Mouse (Mus musculus) hindbrain, embryonic 14.5 days (tissue): ENCODE measurements around the gene Gm12216. TPM values are rescaled to one million over a fixed set of nuclear protein-coding genes. Genes with fewer than 3 reads are reported as not detected.
"Not testable (repeated sequence)": the region's sequence is repeated elsewhere in the genome, so short reads cannot be mapped to it uniquely, and the experiment has no call there.

Experiments
- ATAC-seq: fragments of 200-750 bp; cut with Nextera tagmentation; 2 replicates; pipeline ENCODE4 v1.8.0; 2017; ENCODE audit warnings: moderate number of reproducible peaks, mild to moderate bottlenecking, moderate TSS enrichment, moderate library complexity; ENCODE audit not compliant: low FRiP score
- DNase-seq: peaks from one replicate; pipeline ENCODE4 v3.0.0-alpha.2; 2015; ENCODE audit warnings: low spot score
- H3K27ac ChIP-seq: fragments of 300-500 bp; sonication (generic); 2 replicates; pipeline ENCODE4 v1.5.1; 2014; ENCODE audit warnings: mild to moderate bottlenecking, moderate library complexity
- H3K27me3 ChIP-seq: fragments of 300-500 bp; sonication (generic); 2 replicates; pipeline ENCODE4 v1.6.1; 2014; ENCODE audit warnings: mild to moderate bottlenecking, low read length, mixed read lengths; ENCODE audit not compliant: control insufficient read depth, insufficient read depth
- H3K36me3 ChIP-seq: fragments of 300-500 bp; sonication (generic); replicated peaks from 2 replicates; pipeline ENCODE4 v1.6.1; 2014; ENCODE audit not compliant: control insufficient read depth, insufficient read depth
- H3K4me1 ChIP-seq: fragments of 300-500 bp; sonication (generic); replicated peaks from 2 replicates; pipeline ENCODE4 v1.6.1; 2014; ENCODE audit warnings: antibody characterized with exemption, low read length, mixed read lengths; ENCODE audit not compliant: control insufficient read depth, insufficient read depth
- H3K4me2 ChIP-seq: fragments of 300-500 bp; sonication (generic); replicated peaks from 2 replicates; pipeline ENCODE4 v1.6.1; 2014; ENCODE audit warnings: mild to moderate bottlenecking, moderate library complexity
- H3K4me3 ChIP-seq: fragments of 300-500 bp; sonication (generic); replicated peaks from 2 replicates; pipeline ENCODE4 v1.5.1; 2014; ENCODE audit warnings: mild to moderate bottlenecking, low read length
- H3K9ac ChIP-seq: fragments of 300-500 bp; sonication (generic); 2 replicates; pipeline ENCODE4 v1.6.1; 2014
- H3K9me3 ChIP-seq: fragments of 300-500 bp; sonication (generic); 2 replicates; pipeline ENCODE4 v1.6.1; 2016; ENCODE audit warnings: low read length; ENCODE audit not compliant: control insufficient read depth
- WGBS: fragments of 180-500 bp; shearing (Covaris S2); extraction: QIAGEN DNeasy Blood & Tissue Kit; methylation state at CpG from one replicate; pipeline ENCODE4 v1.1.7; 2014; 5-methylcytosine and 5-hydroxymethylcytosine counted together
- polyA plus RNA-seq: library from polyadenylated mRNA; unstranded; fragments of >200 nt; fragmentation: Nextera tagmentation; extraction: Ambion mirVana; gene quantifications from 2 replicates; pipeline ENCODE4 v1.2.1, GENCODE M21; 2014

Gm12216 gene
- polyA plus RNA-seq: 0.48 TPM in 1 of 2 replicates, not detected in the other

DNA sequence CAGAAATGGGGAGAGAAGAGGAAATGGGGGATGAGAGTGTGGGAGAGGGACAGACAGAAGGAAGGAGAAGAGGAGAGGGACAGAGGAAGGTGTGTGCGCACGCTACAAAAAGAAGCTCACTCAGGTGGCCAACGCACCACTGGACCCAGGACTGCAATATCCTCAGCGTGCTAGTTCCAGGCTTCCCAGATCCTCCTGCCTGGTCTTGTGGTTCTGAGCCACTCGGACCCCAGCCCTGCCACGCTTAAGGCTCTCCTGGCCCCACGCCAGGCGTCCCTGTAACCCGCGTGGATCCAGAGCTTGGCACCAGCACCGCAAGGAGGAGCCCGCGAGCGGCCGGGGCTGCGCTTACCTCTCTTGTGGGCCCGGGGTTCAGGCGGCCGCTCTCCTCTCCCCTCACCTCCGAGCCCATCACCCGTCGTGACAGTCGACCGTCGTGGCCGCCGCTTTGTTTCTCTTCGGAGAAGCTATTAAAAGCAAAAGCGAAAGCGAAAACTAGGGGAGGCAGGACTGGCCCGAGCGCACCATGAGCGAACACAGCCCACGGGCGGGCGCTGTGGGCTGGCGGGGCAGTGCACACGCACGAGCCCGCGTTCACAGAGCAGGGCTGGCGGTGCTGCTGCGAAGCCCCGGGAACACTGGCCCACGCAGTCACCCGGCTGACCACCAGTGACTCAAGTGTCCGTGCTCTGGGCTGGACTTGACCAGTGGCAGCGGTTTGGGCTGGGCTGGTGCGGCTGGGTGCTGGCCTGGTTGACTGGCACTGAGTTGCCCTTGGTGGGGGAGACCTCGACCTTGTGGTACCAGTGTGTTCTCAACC lies at the start of gene Gm12216:
TSS of gene Gm12216 (minus strand) at position 496 of the 820 bp plus-strand sequence.
- H3K9ac ChIP-seq: peak within 1 kb of the TSS; percentile 16
- H3K4me1 ChIP-seq, ATAC-seq, H3K27ac ChIP-seq, H3K27me3 ChIP-seq, H3K9me3 ChIP-seq, DNase-seq, H3K36me3 ChIP-seq: not testable (repeated sequence)
- WGBS: 13% methylated on average over 41 of the region's 50 CpGs
- peak within 1 kb of the TSS; percentile 47 for H3K4me2 ChIP-seq
- H3K4me3 ChIP-seq: peak within 1 kb of the TSS; percentile 32

- no peak overlapping the region for H3K9ac ChIP-seq
- no peak overlapping the region for H3K4me2 ChIP-seq
- DNase-seq (no peak), ATAC-seq (no peak)
- H3K4me1 ChIP-seq: no peaks in the 10 kb centered on the region
- WGBS: 95% methylated on average over 8 of the region's 8 CpGs
- H3K27me3 ChIP-seq: no peaks in the 10 kb centered on the region
- H3K4me3 ChIP-seq: no peak overlapping the region
- H3K9me3 ChIP-seq: no peaks in the 10 kb centered on the region
- H3K27ac ChIP-seq: no peak overlapping the region
- no peaks in the 10 kb centered on the region for H3K36me3 ChIP-seq
Measured at GRCm38 (mm10) chr11:53908686-53909085, 49.6 kb upstream of the Gm12216 start.

- 78% methylated on average over 9 of the region's 9 CpGs for WGBS
- no peak overlapping the region for H3K4me3 ChIP-seq
- H3K4me1 ChIP-seq: no peaks in the 10 kb centered on the region
- DNase-seq: no peak
- no peak overlapping the region for H3K4me2 ChIP-seq
- H3K36me3 ChIP-seq: no peaks in the 10 kb centered on the region
- ATAC-seq: no peak
- no peak overlapping the region for H3K9ac ChIP-seq
- H3K27me3 ChIP-seq: no peaks in the 10 kb centered on the region
- H3K27ac ChIP-seq: no peak overlapping the region
- H3K9me3 ChIP-seq: no peaks in the 10 kb centered on the region
Measured at GRCm38 (mm10) chr11:53904534-53904925, 45.5 kb upstream of the Gm12216 start.

GRCm38 (mm10) chr11:53903781-53904533 lies 44.9 kb upstream of the Gm12216 start:
- Histone ChIP-seq H3K27me3 (no peaks in the 10 kb centered on the region), H3K4me1 (no peaks in the 10 kb centered on the region), H3K4me2 (no peak overlapping the region), H3K9me3 (no peaks in the 10 kb centered on the region), H3K4me3 (no peak overlapping the region), H3K36me3 (no peaks in the 10 kb centered on the region), H3K9ac (no peak overlapping the region), H3K27ac (no peak overlapping the region)
- 50% methylated on average over 16 of the region's 16 CpGs for WGBS
- ATAC-seq (no peak), DNase-seq (no peak)

- no peaks in the 10 kb centered on the region for H3K4me1 ChIP-seq
- no peak for DNase-seq
- H3K27ac ChIP-seq: no peak overlapping the region
- H3K9ac ChIP-seq: no peak overlapping the region
- WGBS: 94% methylated on average over 14 of the region's 14 CpGs
- H3K27me3 ChIP-seq: no peaks in the 10 kb centered on the region
- H3K4me2 ChIP-seq: no peak overlapping the region
- H3K36me3 ChIP-seq: no peaks in the 10 kb centered on the region
- ATAC-seq: no peak
- no peaks in the 10 kb centered on the region for H3K9me3 ChIP-seq
- no peak overlapping the region for H3K4me3 ChIP-seq
Measured at GRCm38 (mm10) chr11:53902741-53903140, 43.7 kb upstream of the Gm12216 start.

GRCm38 (mm10) chr11:53900991-53901390 lies 41.9 kb upstream of the Gm12216 start:
- Histone ChIP-seq H3K9ac (no peak overlapping the region), H3K27ac (no peak overlapping the region), H3K9me3 (no peaks in the 10 kb centered on the region), H3K4me1 (no peaks in the 10 kb centered on the region), H3K36me3 (no peaks in the 10 kb centered on the region), H3K27me3 (no peaks in the 10 kb centered on the region), H3K4me3 (no peak overlapping the region), H3K4me2 (no peak overlapping the region)
- DNase-seq (no peak), ATAC-seq (no peak)
- 66% methylated on average over 1 of the region's 1 CpGs for WGBS

- WGBS: 89% methylated on average over 6 of the region's 6 CpGs
- Histone ChIP-seq H3K9me3 (no peaks in the 10 kb centered on the region), H3K36me3 (no peaks in the 10 kb centered on the region), H3K4me2 (no peak overlapping the region), H3K27me3 (no peaks in the 10 kb centered on the region), H3K27ac (no peak overlapping the region), H3K9ac (no peak overlapping the region), H3K4me3 (no peak overlapping the region), H3K4me1 (no peaks in the 10 kb centered on the region)
- ATAC-seq: no peak
- DNase-seq: no peak
Measured at GRCm38 (mm10) chr11:53899981-53900380, 40.9 kb upstream of the Gm12216 start.

DNA sequence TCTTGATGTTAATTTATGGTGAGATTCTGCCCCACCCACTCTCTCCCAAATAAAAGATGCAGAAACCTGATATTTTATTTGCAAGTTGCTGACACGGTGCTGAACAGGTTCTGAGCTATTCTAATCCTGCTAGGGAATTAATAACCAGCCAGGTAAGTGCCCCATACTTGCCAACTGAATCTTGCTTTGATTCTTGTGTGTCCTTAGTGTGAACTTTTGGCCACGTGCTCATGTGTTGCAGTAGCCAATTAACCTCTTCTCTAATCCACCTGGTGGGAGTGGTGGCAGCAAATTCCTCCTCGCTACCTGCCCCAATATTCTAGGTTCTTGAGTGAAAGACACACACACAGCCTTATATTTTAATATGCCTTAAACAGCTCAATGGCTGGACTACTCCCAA lies 39.9 kb upstream of the Gm12216 start:
- no peak for ATAC-seq
- no peaks in the 10 kb centered on the region for H3K9me3 ChIP-seq
- no peaks in the 10 kb centered on the region for H3K27me3 ChIP-seq
- no peak overlapping the region for H3K4me2 ChIP-seq
- no peak overlapping the region for H3K27ac ChIP-seq
- no peak overlapping the region for H3K9ac ChIP-seq
- no peaks in the 10 kb centered on the region for H3K4me1 ChIP-seq
- no peaks in the 10 kb centered on the region for H3K36me3 ChIP-seq
- no peak for DNase-seq
- no peak overlapping the region for H3K4me3 ChIP-seq
- 75% methylated on average over 3 of the region's 3 CpGs for WGBS

- Histone ChIP-seq H3K36me3 (no peaks in the 10 kb centered on the region), H3K4me2 (no peak overlapping the region), H3K4me3 (no peak overlapping the region), H3K4me1 (no peaks in the 10 kb centered on the region), H3K9ac (no peak overlapping the region), H3K27ac (no peak overlapping the region), H3K9me3 (no peaks in the 10 kb centered on the region), H3K27me3 (no peaks in the 10 kb centered on the region)
- DNase-seq (no peak), ATAC-seq (no peak)
- 81% methylated on average over 6 of the region's 6 CpGs for WGBS
Measured at GRCm38 (mm10) chr11:53896935-53897334, 37.9 kb upstream of the Gm12216 start.
